Mouse (Mus musculus): ENCODE measurements at regions not wholly inside any gene's neighbourhood (a gene's known extent, or its start where the extent isn't known, plus 50 kb on each side); places are given as distances from the start of the nearest gene placed in this dataset.

DNA sequence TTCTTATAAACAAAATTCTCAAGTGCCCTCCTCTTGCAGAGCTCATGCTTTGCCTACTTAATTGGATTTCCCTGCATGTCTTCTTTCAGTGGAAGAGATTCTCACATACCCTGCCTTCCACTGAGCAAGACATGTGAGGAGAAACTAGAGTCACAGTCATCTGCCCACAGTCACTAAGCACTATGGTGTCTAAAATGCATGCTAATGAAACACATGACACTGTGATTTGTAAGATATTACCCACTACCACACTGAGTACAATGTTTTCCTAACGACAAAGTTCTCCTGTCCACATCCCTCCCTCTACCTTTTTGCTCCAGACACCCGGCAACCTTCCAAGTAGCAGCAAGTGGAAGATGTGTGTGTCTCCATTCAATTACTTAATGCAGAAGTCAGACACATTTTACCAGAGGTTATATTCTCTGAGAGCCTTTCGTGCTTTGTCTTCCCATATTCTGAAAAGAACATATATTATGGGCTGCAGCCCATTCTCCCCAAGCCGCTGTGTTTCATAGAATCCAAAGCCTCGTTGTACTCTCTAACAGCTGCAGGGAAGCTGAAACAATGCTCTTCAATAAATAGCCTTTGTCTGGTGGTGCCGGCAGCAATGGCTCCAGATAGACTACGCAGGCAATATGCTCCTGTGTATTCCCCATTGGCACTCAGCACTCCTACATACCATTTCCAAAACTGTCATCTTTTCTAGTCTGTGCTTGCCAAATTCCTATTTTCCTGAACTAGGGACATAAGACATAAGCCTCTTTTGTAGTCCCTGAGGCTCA is 670.7 kb downstream of the Poteg start:
- H3K4me1 ChIP-seq (replicated peaks) = no peaks in the 10 kb centered on the region

DNA sequence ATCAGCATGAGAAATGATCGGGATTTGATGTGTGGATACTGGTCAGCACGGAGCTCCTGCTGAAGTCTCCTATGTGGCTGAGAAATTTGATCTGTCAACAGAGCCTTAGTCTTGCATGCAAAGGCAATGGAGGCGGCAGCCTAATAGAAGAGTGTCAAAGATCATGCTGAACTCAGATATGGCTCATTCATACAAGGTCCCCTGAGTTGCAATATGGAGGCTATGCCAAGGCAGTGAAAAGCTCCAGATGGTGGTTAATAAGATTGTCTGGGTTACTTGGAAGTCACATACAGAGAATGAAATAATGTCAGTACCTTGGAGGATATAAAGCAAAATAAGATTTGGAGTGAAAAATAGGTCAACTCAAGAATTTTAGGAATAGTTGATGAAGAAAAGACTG is 677.6 kb downstream of the Poteg start:
- H3K27ac ChIP-seq = no peak overlapping the region
- WGBS = 66% methylated on average over 3 of the region's 3 CpGs
- no peaks in the 10 kb centered on the region for H3K4me1 ChIP-seq (replicated peaks)
- H3K9me3 ChIP-seq = no peaks in the 10 kb centered on the region
- H3K9ac ChIP-seq = no peak overlapping the region
- no peaks in the 10 kb centered on the region for H3K36me3 ChIP-seq
- ATAC-seq = no peak
- H3K27me3 ChIP-seq (replicated peaks) = no peaks in the 10 kb centered on the region
- no peak overlapping the region for H3K4me2 ChIP-seq (replicated peaks)
- no peak overlapping the region for H3K4me3 ChIP-seq (replicated peaks)

More for the DNA sequence above, 670.7 kb downstream of the Poteg start:
- Histone ChIP-seq H3K9me3 (no peaks in the 10 kb centered on the region), H3K36me3 (no peaks in the 10 kb centered on the region), H3K4me3 (replicated peaks) (no peak overlapping the region), H3K27me3 (replicated peaks) (no peaks in the 10 kb centered on the region), H3K4me2 (replicated peaks) (no peak overlapping the region), H3K27ac (no peak overlapping the region), H3K9ac (no peak overlapping the region)
- WGBS = 81% methylated on average over 7 of the region's 7 CpGs
- ATAC-seq = no peak

DNA sequence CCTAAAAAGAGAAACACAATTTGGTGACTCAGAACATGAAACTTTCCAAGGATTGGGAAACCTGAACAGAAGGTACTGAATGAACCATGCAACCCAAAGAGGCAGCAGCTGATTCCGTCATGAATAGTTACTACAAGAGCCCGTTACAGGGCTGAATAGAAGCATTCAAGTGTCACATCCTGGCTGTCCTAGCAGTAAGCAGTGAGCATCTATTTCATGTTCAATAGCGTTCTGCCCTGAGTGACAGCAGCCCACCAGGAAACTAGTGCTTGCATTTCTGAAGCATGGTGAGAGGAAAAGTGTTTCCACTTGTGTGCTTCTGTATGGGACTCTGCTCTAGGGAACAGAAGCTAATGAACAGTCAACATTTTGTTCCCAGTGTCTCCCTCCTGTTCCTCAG is 694.4 kb downstream of the Poteg start:
- H3K27me3 ChIP-seq (replicated peaks) = no peaks in the 10 kb centered on the region
- WGBS = 83% methylated on average over 3 of the region's 3 CpGs
- no peaks in the 10 kb centered on the region for H3K36me3 ChIP-seq
- H3K4me1 ChIP-seq (replicated peaks) = no peaks in the 10 kb centered on the region
- ATAC-seq = no peak
- no peaks in the 10 kb centered on the region for H3K9me3 ChIP-seq
- H3K9ac ChIP-seq = no peak overlapping the region
- no peak overlapping the region for H3K4me2 ChIP-seq (replicated peaks)
- H3K4me3 ChIP-seq (replicated peaks) = no peak overlapping the region
- no peak overlapping the region for H3K27ac ChIP-seq

DNA sequence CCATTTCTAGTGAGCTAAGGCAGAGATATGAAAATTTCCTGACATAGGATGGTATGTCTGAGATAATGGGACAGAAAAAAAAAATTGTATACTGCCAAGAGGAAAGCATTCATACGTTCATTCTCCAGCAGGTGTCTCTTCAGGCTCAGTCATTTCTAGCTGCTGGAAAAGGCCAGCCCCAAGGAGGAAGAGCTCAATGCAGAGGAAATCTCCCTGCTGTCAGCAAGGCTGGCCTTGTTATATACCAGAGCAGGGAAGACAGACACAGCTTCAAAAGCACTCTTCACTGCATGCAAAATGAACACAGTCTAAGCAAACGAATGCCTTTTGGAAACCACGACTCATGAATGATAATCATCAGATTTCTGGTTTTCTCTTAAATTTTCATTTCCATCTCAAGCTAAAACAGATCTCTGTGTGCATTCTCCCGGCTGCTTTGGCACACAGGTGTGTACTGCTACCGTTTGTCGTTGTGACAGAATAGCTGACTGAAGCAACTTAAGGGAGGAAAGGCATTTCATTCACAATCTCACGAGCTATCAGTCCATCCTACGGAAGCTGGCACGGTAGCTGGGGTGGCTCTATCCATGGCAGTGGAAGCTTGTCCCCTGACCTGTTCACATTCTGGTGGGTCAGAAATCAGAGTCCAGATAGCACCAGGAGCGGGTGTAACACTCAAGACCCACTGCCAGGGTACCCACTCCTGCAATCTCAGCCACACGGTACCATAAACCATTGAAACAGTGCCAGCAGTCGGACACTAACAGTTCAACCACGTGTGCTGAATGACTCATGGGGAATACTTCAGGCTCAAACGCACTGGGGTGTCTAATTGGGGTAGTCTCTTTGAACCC is 701.4 kb downstream of the Poteg start:
- Histone ChIP-seq H3K4me2 (replicated peaks) (no peak overlapping the region), H3K4me1 (replicated peaks) (no peaks in the 10 kb centered on the region), H3K4me3 (replicated peaks) (no peak overlapping the region), H3K27me3 (replicated peaks) (no peaks in the 10 kb centered on the region), H3K36me3 (no peaks in the 10 kb centered on the region), H3K27ac (no peak overlapping the region), H3K9me3 (no peaks in the 10 kb centered on the region), H3K9ac (no peak overlapping the region)
- ATAC-seq = no peak
- WGBS = 60% methylated on average over 14 of the region's 14 CpGs

DNA sequence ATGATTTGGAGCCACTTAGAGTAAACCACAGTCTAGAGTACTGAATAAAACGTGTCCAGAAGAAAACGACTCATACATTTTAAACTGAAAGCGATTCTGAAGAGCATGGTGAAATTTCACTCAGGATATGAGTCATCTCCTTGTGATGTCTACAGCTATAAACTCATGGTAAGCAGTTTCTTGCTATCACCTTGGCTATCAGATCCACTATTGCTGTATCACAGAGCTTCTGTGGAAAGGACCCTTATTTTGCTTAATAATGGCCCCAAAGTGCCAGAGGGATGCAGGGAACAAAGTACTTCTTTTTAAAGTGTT is 701.9 kb downstream of the Poteg start:
- H3K27me3 ChIP-seq (replicated peaks) = no peaks in the 10 kb centered on the region
- H3K36me3 ChIP-seq = no peaks in the 10 kb centered on the region

DNA sequence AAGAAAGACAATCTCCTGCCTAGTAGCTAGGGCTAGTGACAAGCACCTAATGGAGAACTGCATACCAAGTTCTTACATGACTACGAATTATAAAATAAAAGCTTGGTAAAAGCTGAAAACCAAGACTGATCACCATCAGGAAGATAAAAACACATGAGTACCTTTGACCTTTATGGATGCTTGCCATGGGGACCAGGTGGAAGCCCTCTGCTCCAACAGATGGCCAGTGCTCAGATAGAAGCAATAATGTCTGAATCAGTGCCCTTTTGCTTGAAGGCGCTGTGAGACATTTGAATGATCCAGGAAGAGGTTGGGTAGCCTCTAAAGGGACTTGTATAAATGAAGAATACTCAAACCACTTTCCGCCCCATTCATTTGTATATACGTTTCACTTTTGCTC is 713.2 kb downstream of the Poteg start:
- Histone ChIP-seq H3K4me2 (replicated peaks) (no peak overlapping the region), H3K9ac (no peak overlapping the region), H3K9me3 (no peaks in the 10 kb centered on the region), H3K4me1 (replicated peaks) (no peaks in the 10 kb centered on the region), H3K27ac (no peak overlapping the region), H3K4me3 (replicated peaks) (no peak overlapping the region), H3K27me3 (replicated peaks) (no peaks in the 10 kb centered on the region), H3K36me3 (no peaks in the 10 kb centered on the region)
- WGBS = 80% methylated on average over 4 of the region's 4 CpGs
- no peak for ATAC-seq

More for the DNA sequence above, 701.9 kb downstream of the Poteg start:
- Histone ChIP-seq H3K4me2 (replicated peaks) (no peak overlapping the region), H3K4me1 (replicated peaks) (no peaks in the 10 kb centered on the region), H3K9me3 (no peaks in the 10 kb centered on the region), H3K27ac (no peak overlapping the region), H3K9ac (no peak overlapping the region), H3K4me3 (replicated peaks) (no peak overlapping the region)
- no peak for ATAC-seq
- 64% methylated on average over 3 of the region's 3 CpGs for WGBS

DNA sequence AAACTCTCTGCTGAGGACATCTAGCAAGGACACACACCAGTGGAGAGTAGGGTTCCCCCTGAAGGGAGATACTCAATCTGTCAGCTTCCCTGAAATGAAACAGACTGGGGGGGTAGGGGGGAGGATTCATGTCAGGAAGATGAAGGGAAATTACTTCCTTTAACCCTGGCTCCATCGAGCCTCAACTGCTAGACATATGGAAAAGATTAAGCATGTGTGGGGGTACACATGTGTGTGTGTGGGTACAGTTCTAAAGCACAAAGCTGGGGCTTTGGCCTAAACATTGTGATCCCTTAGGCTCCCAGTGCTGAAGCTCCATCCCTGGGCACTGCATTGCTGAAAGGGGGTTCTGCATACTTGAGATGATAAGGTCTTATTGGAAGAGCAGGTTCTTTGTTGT is 720.6 kb downstream of the Poteg start:
- Histone ChIP-seq H3K36me3 (no peaks in the 10 kb centered on the region), H3K27ac (no peak overlapping the region), H3K9me3 (no peaks in the 10 kb centered on the region), H3K4me2 (replicated peaks) (no peak overlapping the region), H3K4me1 (replicated peaks) (no peaks in the 10 kb centered on the region), H3K4me3 (replicated peaks) (no peak overlapping the region), H3K27me3 (replicated peaks) (no peaks in the 10 kb centered on the region), H3K9ac (no peak overlapping the region)
- WGBS = 31% methylated on average over 1 of the region's 1 CpGs
- no peak for ATAC-seq

DNA sequence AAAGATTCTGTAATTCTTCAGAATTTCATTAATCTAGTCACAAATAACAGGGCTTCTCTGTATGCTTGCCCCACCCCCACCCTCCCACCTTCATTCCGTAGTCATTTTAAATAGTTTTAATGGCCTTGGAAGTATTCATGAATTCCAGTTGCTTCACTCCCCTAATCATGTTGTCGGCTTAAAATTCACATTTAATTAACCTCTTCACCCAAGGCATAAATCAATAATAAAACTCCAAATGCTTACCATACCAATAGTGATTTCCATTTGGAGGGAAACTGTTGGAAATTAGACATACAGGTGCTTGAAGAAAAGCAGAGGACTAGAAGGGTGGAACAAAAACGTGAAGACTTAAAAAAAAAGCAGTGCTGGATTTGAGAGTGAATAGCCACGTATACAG is 724.0 kb downstream of the Poteg start:
- no peak overlapping the region for H3K4me2 ChIP-seq (replicated peaks)
- H3K27me3 ChIP-seq (replicated peaks) = no peaks in the 10 kb centered on the region
- WGBS = 59% methylated on average over 4 of the region's 4 CpGs
- no peak overlapping the region for H3K27ac ChIP-seq
- no peak for ATAC-seq
- no peaks in the 10 kb centered on the region for H3K9me3 ChIP-seq
- H3K4me3 ChIP-seq (replicated peaks) = no peak overlapping the region
- H3K36me3 ChIP-seq = no peaks in the 10 kb centered on the region
- H3K4me1 ChIP-seq (replicated peaks) = no peaks in the 10 kb centered on the region
- no peak overlapping the region for H3K9ac ChIP-seq

DNA sequence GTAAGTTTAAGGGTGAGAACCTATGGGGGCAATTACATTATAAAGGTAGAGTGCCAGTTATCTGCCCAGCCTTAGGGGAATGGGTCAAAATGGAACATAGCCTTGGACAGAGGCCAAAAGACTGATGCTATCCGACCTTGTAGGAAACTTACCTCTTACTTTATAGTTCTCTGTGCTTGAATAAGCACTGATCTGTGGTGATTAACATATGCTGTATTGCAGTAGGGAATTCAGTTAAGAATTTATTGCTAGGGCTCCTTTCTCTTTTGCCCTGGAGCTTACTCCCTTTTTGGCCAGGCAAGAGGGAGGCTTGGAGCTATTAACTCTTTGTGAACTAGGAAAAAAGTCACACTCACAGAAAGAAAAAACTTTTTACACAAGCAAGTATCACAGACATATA is 748.5 kb downstream of the Poteg start:
- Histone ChIP-seq H3K4me3 (replicated peaks) (no peak overlapping the region), H3K4me2 (replicated peaks) (no peak overlapping the region), H3K27me3 (replicated peaks) (no peaks in the 10 kb centered on the region), H3K4me1 (replicated peaks) (no peaks in the 10 kb centered on the region), H3K9ac (no peak overlapping the region), H3K36me3 (no peaks in the 10 kb centered on the region), H3K27ac (no peak overlapping the region), H3K9me3 (no peaks in the 10 kb centered on the region)
- ATAC-seq = no peak
- WGBS = 34% methylated on average over 1 of the region's 1 CpGs

DNA sequence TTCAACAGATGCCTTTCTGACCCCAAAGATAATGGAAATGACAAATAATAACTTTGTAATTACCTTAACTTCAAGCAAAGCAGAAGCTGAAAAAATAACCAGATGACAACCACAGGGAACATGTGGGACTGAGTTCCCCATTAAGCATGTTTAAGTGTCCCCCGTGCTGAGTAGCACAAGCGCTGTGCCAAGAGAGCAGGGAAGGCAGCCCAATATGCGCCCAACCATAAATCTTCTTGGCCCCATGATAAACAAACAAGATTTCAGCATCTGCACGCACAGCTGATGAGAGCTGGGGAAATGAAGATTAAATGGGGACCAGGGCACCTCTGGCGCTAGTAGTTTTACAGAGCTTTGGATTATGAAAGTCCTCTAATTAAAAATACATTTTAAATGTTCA is 788.1 kb downstream of the Poteg start:
- H3K36me3 ChIP-seq = no peaks in the 10 kb centered on the region
- no peak overlapping the region for H3K4me2 ChIP-seq (replicated peaks)
- H3K27me3 ChIP-seq (replicated peaks) = no peaks in the 10 kb centered on the region
- H3K9ac ChIP-seq = no peak overlapping the region
- H3K27ac ChIP-seq = no peak overlapping the region
- H3K9me3 ChIP-seq = no peaks in the 10 kb centered on the region
- no peak overlapping the region for H3K4me3 ChIP-seq (replicated peaks)
- no peak for ATAC-seq
- 43% methylated on average over 5 of the region's 5 CpGs for WGBS
- H3K4me1 ChIP-seq (replicated peaks) = no peaks in the 10 kb centered on the region

DNA sequence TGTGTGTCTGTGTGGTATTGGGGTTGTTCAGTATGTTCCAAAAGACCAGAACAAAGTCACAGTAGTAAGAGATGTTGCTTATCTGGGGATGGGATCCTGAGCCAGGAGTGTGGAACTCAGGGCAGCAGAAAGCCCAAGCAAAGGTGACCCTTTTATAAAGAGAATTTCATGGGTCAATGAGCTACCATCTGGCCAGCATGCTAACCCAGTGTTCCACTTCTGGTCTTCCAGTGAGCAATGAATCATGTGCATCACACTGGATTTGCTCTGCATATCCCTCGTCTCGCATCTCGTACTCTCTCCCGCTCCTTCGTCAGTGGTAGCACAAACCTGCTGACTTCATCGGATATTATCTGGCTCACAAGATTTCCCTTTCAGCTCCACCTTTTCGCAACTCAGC is 791.9 kb downstream of the Poteg start:
- 91% methylated on average over 7 of the region's 7 CpGs for WGBS
- Histone ChIP-seq H3K36me3 (no peaks in the 10 kb centered on the region), H3K4me1 (replicated peaks) (no peaks in the 10 kb centered on the region), H3K9ac (no peak overlapping the region), H3K27me3 (replicated peaks) (no peaks in the 10 kb centered on the region), H3K4me3 (replicated peaks) (no peak overlapping the region), H3K4me2 (replicated peaks) (no peak overlapping the region), H3K9me3 (no peaks in the 10 kb centered on the region), H3K27ac (no peak overlapping the region)
- no peak for ATAC-seq

DNA sequence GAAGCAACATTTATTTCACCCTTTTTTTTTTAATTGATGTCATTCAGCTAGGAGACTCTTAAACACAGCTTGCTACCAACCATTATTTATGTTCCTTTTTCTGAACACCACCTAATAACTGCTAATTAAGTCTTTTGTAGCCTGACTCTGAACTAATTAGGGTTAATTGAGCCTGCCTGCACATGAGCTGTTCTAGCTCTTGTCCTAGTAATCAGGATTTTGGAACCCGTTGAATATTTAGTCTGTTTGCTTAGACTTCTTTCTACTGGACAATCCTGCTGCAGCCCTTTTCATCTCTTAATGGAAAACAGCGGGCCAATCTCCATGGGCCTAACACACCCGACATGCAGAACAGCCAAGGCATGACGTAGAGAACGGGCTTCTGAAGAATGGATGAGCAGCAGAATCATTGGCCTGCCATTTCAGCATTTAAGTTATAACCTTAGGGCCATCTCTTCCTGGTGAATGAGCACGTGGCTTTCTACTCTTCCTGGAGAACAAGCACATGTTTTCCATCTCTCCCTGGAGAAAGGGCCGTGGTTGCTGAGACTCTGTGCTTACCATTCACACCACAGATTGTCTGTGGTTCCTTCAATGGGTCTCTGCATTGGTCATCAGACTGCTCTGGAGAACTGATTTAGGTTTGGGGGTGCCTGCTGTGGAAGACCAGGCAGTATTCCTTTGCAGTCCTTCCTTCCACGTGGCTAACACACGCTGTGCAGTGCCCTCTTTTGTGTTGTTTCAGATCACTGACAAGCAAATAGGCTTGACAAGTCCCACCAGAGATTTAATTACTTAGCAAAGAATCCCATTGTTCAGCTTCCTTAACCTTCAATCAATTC is 805.1 kb downstream of the Poteg start:
- no peak overlapping the region for H3K4me2 ChIP-seq (replicated peaks)
- no peaks in the 10 kb centered on the region for H3K27me3 ChIP-seq (replicated peaks)
- no peak overlapping the region for H3K4me3 ChIP-seq (replicated peaks)
- no peaks in the 10 kb centered on the region for H3K4me1 ChIP-seq (replicated peaks)
- ATAC-seq = no peak
- H3K27ac ChIP-seq = no peak overlapping the region
- no peaks in the 10 kb centered on the region for H3K36me3 ChIP-seq
- 71% methylated on average over 9 of the region's 9 CpGs for WGBS
- H3K9me3 ChIP-seq = no peaks in the 10 kb centered on the region
- H3K9ac ChIP-seq = no peak overlapping the region
